In genomic region chr14:110078351-110078750, GRCm38 (mm10) we compare ENCODE assay signal across 19 mouse cellular contexts.
DNase-seq lines count a peak whose midpoint lies in the region; ATAC-seq lines count a peak whose summit lies in the region.
"Had no signal": no experiment of that assay in that cellular context is flagged by ENCODE, and none has a peak within 500 bp of the region (broad histone marks: within the 10 kb centered on the region; RNA-seq: fewer than 3 reads in every experiment).

No protein-coding gene starts in this region.

- WGBS in embryonic facial prominence, embryonic 14.5 days: 27% methylated on average over 6 of the region's 6 CpGs
- 38% methylated on average over 6 of the region's 6 CpGs for WGBS in limb, embryonic 11.5 days

- no peak overlapping the region for H3K4me2 ChIP-seq in embryonic facial prominence, embryonic 14.5 days (ENCODE audit: low read depth, low read length)
- H3K4me2 ChIP-seq in limb, embryonic 11.5 days (ENCODE audit: low read depth, severe bottlenecking): no peak overlapping the region
- H3K4me2 ChIP-seq: forebrain, embryonic 12.5 days; heart, embryonic 15.5 days; kidney, embryonic 15.5 days; liver, embryonic 11.5 days had no signal

- H3K27me3 ChIP-seq in embryonic facial prominence, embryonic 14.5 days (replicated peaks; ENCODE audit: control insufficient read depth, insufficient read depth, low read length): no peaks in the 10 kb centered on the region
- H3K27me3 ChIP-seq in limb, embryonic 11.5 days (ENCODE audit: control insufficient read depth, insufficient read depth, low read length): no peaks in the 10 kb centered on the region
- H3K27me3 ChIP-seq: forebrain, embryonic 12.5 days; heart, embryonic 15.5 days; kidney, embryonic 15.5 days; Patski had no signal

- H3K9me3 ChIP-seq in embryonic facial prominence, embryonic 14.5 days (ENCODE audit: control insufficient read depth, low read length): no peaks in the 10 kb centered on the region
- no peaks in the 10 kb centered on the region for H3K9me3 ChIP-seq in limb, embryonic 11.5 days (ENCODE audit: control insufficient read depth, low read length)
- H3K9me3 ChIP-seq: forebrain, embryonic 12.5 days; heart, embryonic 15.5 days; kidney, embryonic 15.5 days had no signal

- H3K27ac ChIP-seq in embryonic facial prominence, embryonic 14.5 days (replicated peaks; ENCODE audit: low read depth, low read length): no peak overlapping the region; the same call in 1 of the 2 replicates
- H3K27ac ChIP-seq in limb, embryonic 11.5 days (replicated peaks; ENCODE audit: low read depth, low read length): no peak overlapping the region
- H3K27ac ChIP-seq: forebrain, embryonic 12.5 days; heart, embryonic 15.5 days; kidney, embryonic 15.5 days had no signal

- H3K4me1 ChIP-seq in embryonic facial prominence, embryonic 14.5 days (ENCODE audit: control insufficient read depth, insufficient read depth, low read length): no peaks in the 10 kb centered on the region
- no peaks in the 10 kb centered on the region for H3K4me1 ChIP-seq in limb, embryonic 11.5 days (ENCODE audit: control insufficient read depth, insufficient read depth, low read length)
- H3K4me1 ChIP-seq: forebrain, embryonic 12.5 days; heart, embryonic 15.5 days; kidney, embryonic 15.5 days had no signal

- H3K9ac ChIP-seq in embryonic facial prominence, embryonic 14.5 days (ENCODE audit: low read depth, low read length): no peak overlapping the region
- no peak overlapping the region for H3K9ac ChIP-seq in limb, embryonic 11.5 days (ENCODE audit: low read length)
- H3K9ac ChIP-seq: forebrain, embryonic 12.5 days; heart, embryonic 15.5 days; kidney, embryonic 15.5 days had no signal

- ATAC-seq in embryonic facial prominence, embryonic 14.5 days (ENCODE audit: low read depth): peak; percentile 84
- peak; percentile 81; the same call in 1 of the 2 replicates for ATAC-seq in limb, embryonic 11.5 days (ENCODE audit: insufficient number of reproducible peaks, low FRiP score, low TSS enrichment, low read depth)
- ATAC-seq: Patski had no signal

- DNase-seq in embryo, embryonic 10 days (ENCODE audit: low spot score): peak; percentile 5
- no peak for DNase-seq in embryo, embryonic 9.5 days (ENCODE audit: extremely low spot score)
- DNase-seq in embryo, embryonic 10.5 days (ENCODE audit: low spot score): peak; percentile 42
- DNase-seq in embryonic facial prominence, embryonic 14.5 days (ENCODE audit: low spot score): peak; percentile 89
- peak; percentile 58 for DNase-seq in limb, embryonic 11.5 days (ENCODE audit: low spot score)
- no peak for DNase-seq in urinary bladder, postnatal 4 days (ENCODE audit: low spot score in 2 of 2)
- DNase-seq in lung, adult 18-20 months: no peak
- no peak for DNase-seq in gastrocnemius, postnatal 25 days
- DNase-seq: adrenal gland, postnatal 14 days; cerebellum, postnatal 10 days; gastrocnemius, postnatal 10 days; lung, adult 2 months; lung, postnatal 36 days; right cerebral cortex, postnatal 4 days had no signal

- no peak overlapping the region for H3K4me3 ChIP-seq in embryonic facial prominence, embryonic 14.5 days (ENCODE audit: low read depth, low read length)
- H3K4me3 ChIP-seq in limb, embryonic 11.5 days (ENCODE audit: low read depth, low read length): no peak overlapping the region
- H3K4me3 ChIP-seq: forebrain, embryonic 12.5 days; heart, embryonic 15.5 days; kidney, embryonic 15.5 days had no signal

- H3K36me3 ChIP-seq in embryonic facial prominence, embryonic 14.5 days (ENCODE audit: control insufficient read depth, insufficient read depth, low read length): no peaks in the 10 kb centered on the region
- no peaks in the 10 kb centered on the region for H3K36me3 ChIP-seq in limb, embryonic 11.5 days (ENCODE audit: control insufficient read depth, insufficient read depth, low read length)
- H3K36me3 ChIP-seq: forebrain, embryonic 12.5 days; heart, embryonic 15.5 days; kidney, embryonic 15.5 days had no signal

Comparison
In these comparisons a context has a peak if more than half of its experiments do, and no peak if none do; other contexts are left out.
1. DNase-seq: peak in embryo, embryonic 10 days (single experiment), embryo, embryonic 10.5 days (single experiment), embryonic facial prominence, embryonic 14.5 days (single experiment) and limb, embryonic 11.5 days (single experiment); none in embryo, embryonic 9.5 days (single experiment), urinary bladder, postnatal 4 days (0 of 2), lung, adult 18-20 months (0 of 2) and gastrocnemius, postnatal 25 days (single experiment).